Mouse (Mus musculus): Measurements from ENCODE around the gene Fdps. TPM values are rescaled to one million over a fixed set of nuclear protein-coding genes. Genes with fewer than 3 reads are reported as not detected.

Fdps gene
- 315 and 326 TPM in 2 replicates for polyA plus RNA-seq (2015; fragmentation: Nextera tagmentation; extraction: Ambion mirVana)

GRCm38 (mm10) chr3:89101812-89102494 is at the start of gene Fdps:
TSS of gene Fdps (minus strand) at chr3:89101959.
- no peaks in the 10 kb centered on the region for H3K27me3 ChIP-seq
- peak within 1 kb of the TSS; percentile 84 for H3K9ac ChIP-seq
- WGBS: under 1% methylated on average over 26 of the region's 26 CpGs
- peaks cover 28% of the 10 kb centered on the region for H3K36me3 ChIP-seq (ENCODE audit: poor library complexity, severe bottlenecking)
- ATAC-seq: peak; percentile 100
- H3K4me1 ChIP-seq: peaks cover 33% of the 10 kb centered on the region
- H3K4me2 ChIP-seq: peak within 1 kb of the TSS; percentile 86
- H3K27ac ChIP-seq: peak within 1 kb of the TSS; percentile 72
- peak within 1 kb of the TSS; percentile 76 for H3K4me3 ChIP-seq
- no peaks in the 10 kb centered on the region for H3K9me3 ChIP-seq (replicated peaks)

GRCm38 (mm10) chr3:89148567-89148966 is 46.8 kb upstream of the Fdps start:
- Histone ChIP-seq H3K4me2 (no peak overlapping the region), H3K4me3 (no peak overlapping the region), H3K36me3 (ENCODE audit: poor library complexity, severe bottlenecking) (peaks cover 20% of the 10 kb centered on the region), H3K9ac (no peak overlapping the region), H3K9me3 (replicated peaks) (no peaks in the 10 kb centered on the region), H3K27ac (no peak overlapping the region), H3K27me3 (peaks cover 18% of the 10 kb centered on the region), H3K4me1 (peaks cover 12% of the 10 kb centered on the region)
- ATAC-seq: no peak
- 65% methylated on average over 14 of the region's 14 CpGs for WGBS

GRCm38 (mm10) chr3:89147979-89148311 is 46.2 kb upstream of the Fdps start:
- no peak for ATAC-seq
- H3K36me3 ChIP-seq (ENCODE audit: poor library complexity, severe bottlenecking): peaks cover 20% of the 10 kb centered on the region
- peaks cover 12% of the 10 kb centered on the region for H3K4me1 ChIP-seq
- peak overlapping the region; percentile 15; the same call in 1 of the 2 replicates for H3K4me2 ChIP-seq
- no peaks in the 10 kb centered on the region for H3K9me3 ChIP-seq (replicated peaks)
- no peak overlapping the region for H3K4me3 ChIP-seq
- no peak overlapping the region for H3K27ac ChIP-seq
- 15% methylated on average over 15 of the region's 15 CpGs for WGBS
- peaks cover 18% of the 10 kb centered on the region for H3K27me3 ChIP-seq
- H3K9ac ChIP-seq: no peak overlapping the region

GRCm38 (mm10) chr3:89147101-89147978 is 45.6 kb upstream of the Fdps start:
- no peaks in the 10 kb centered on the region for H3K9me3 ChIP-seq (replicated peaks)
- H3K4me1 ChIP-seq: peaks cover 12% of the 10 kb centered on the region
- peaks cover 16% of the 10 kb centered on the region for H3K36me3 ChIP-seq (ENCODE audit: poor library complexity, severe bottlenecking)
- H3K4me3 ChIP-seq: no peak overlapping the region
- 24% methylated on average over 26 of the region's 26 CpGs for WGBS
- no peak overlapping the region for H3K27ac ChIP-seq
- peak overlapping the region; percentile 15; the same call in 1 of the 2 replicates for H3K4me2 ChIP-seq
- no peak for ATAC-seq
- H3K9ac ChIP-seq: no peak overlapping the region; the same call in 1 of the 2 replicates
- peaks cover 18% of the 10 kb centered on the region for H3K27me3 ChIP-seq

GRCm38 (mm10) chr3:89145566-89145965 is 43.8 kb upstream of the Fdps start:
- H3K4me1 ChIP-seq: peaks cover 12% of the 10 kb centered on the region
- 17% methylated on average over 8 of the region's 8 CpGs for WGBS

GRCm38 (mm10) chr3:89144821-89145220 is 43.1 kb upstream of the Fdps start:
- no peak overlapping the region for H3K4me3 ChIP-seq
- no peak overlapping the region for H3K4me2 ChIP-seq
- no peak overlapping the region for H3K9ac ChIP-seq
- H3K4me1 ChIP-seq: peaks cover 12% of the 10 kb centered on the region
- H3K9me3 ChIP-seq (replicated peaks): no peaks in the 10 kb centered on the region
- H3K27me3 ChIP-seq: peaks cover 17% of the 10 kb centered on the region
- peaks cover 3% of the 10 kb centered on the region; the same call in 1 of the 2 replicates for H3K36me3 ChIP-seq (ENCODE audit: poor library complexity, severe bottlenecking)
- WGBS: 84% methylated on average over 10 of the region's 10 CpGs
- no peak overlapping the region for H3K27ac ChIP-seq
- no peak for ATAC-seq

More at GRCm38 (mm10) chr3:89145566-89145965, 43.8 kb upstream of the Fdps start:
- no peak overlapping the region for H3K9ac ChIP-seq
- no peak overlapping the region for H3K4me3 ChIP-seq
- peaks cover 18% of the 10 kb centered on the region for H3K27me3 ChIP-seq
- no peaks in the 10 kb centered on the region for H3K9me3 ChIP-seq (replicated peaks)
- no peak for ATAC-seq
- H3K27ac ChIP-seq: no peak overlapping the region
- peaks cover 3% of the 10 kb centered on the region; the same call in 1 of the 2 replicates for H3K36me3 ChIP-seq (ENCODE audit: poor library complexity, severe bottlenecking)
- H3K4me2 ChIP-seq: no peak overlapping the region

- H3K36me3 ChIP-seq (ENCODE audit: poor library complexity, severe bottlenecking): no peaks in the 10 kb centered on the region
- H3K4me1 ChIP-seq: peaks cover 6% of the 10 kb centered on the region
- no peak overlapping the region for H3K4me3 ChIP-seq
- no peak for ATAC-seq
- no peaks in the 10 kb centered on the region for H3K9me3 ChIP-seq (replicated peaks)
- no peaks in the 10 kb centered on the region for H3K27me3 ChIP-seq
- H3K27ac ChIP-seq: no peak overlapping the region
- WGBS: 42% methylated on average over 9 of the region's 9 CpGs
- H3K4me2 ChIP-seq: no peak overlapping the region
- H3K9ac ChIP-seq: no peak overlapping the region
Observed at GRCm38 (mm10) chr3:89136365-89136764, 34.6 kb upstream of the Fdps start.

- no peak for ATAC-seq
- WGBS: 53% methylated on average over 3 of the region's 3 CpGs
Observed at GRCm38 (mm10) chr3:89135958-89136357, 34.2 kb upstream of the Fdps start, which contains the start of gene Pklr. TSS of gene Pklr (plus strand) at chr3:89136142.

GRCm38 (mm10) chr3:89133752-89134151 is 32.0 kb upstream of the Fdps start:
- ATAC-seq: no peak
- Histone ChIP-seq H3K4me1 (peaks cover 6% of the 10 kb centered on the region), H3K9ac (no peak overlapping the region), H3K36me3 (ENCODE audit: poor library complexity, severe bottlenecking) (no peaks in the 10 kb centered on the region), H3K4me2 (no peak overlapping the region), H3K27me3 (no peaks in the 10 kb centered on the region), H3K27ac (no peak overlapping the region), H3K4me3 (no peak overlapping the region), H3K9me3 (replicated peaks) (no peaks in the 10 kb centered on the region)
- 95% methylated on average over 1 of the region's 1 CpGs for WGBS

More at GRCm38 (mm10) chr3:89135958-89136357, 34.2 kb upstream of the Fdps start, which contains the start of gene Pklr:
- Histone ChIP-seq H3K4me2 (no peak within 1 kb of the TSS), H3K27me3 (no peaks in the 10 kb centered on the region), H3K9me3 (replicated peaks) (no peaks in the 10 kb centered on the region), H3K4me3 (no peak within 1 kb of the TSS), H3K27ac (no peak within 1 kb of the TSS), H3K4me1 (peaks cover 6% of the 10 kb centered on the region), H3K36me3 (ENCODE audit: poor library complexity, severe bottlenecking) (no peaks in the 10 kb centered on the region), H3K9ac (no peak within 1 kb of the TSS)

- H3K9me3 ChIP-seq (replicated peaks): no peaks in the 10 kb centered on the region
- no peaks in the 10 kb centered on the region for H3K36me3 ChIP-seq (ENCODE audit: poor library complexity, severe bottlenecking)
- H3K4me1 ChIP-seq: peaks cover 6% of the 10 kb centered on the region
- H3K27ac ChIP-seq: no peak overlapping the region
- H3K4me2 ChIP-seq: no peak overlapping the region
- H3K4me3 ChIP-seq: no peak overlapping the region
- WGBS: 83% methylated on average over 7 of the region's 7 CpGs
- ATAC-seq: no peak
- no peak overlapping the region for H3K9ac ChIP-seq
- H3K27me3 ChIP-seq: no peaks in the 10 kb centered on the region
Observed at GRCm38 (mm10) chr3:89133063-89133450, 31.3 kb upstream of the Fdps start.

GRCm38 (mm10) chr3:89132285-89133062 is 30.7 kb upstream of the Fdps start:
- WGBS: 15% methylated on average over 29 of the region's 30 CpGs

More at GRCm38 (mm10) chr3:89132285-89133062, 30.7 kb upstream of the Fdps start:
- no peaks in the 10 kb centered on the region for H3K36me3 ChIP-seq (ENCODE audit: poor library complexity, severe bottlenecking)
- peak overlapping the region; percentile 63 for H3K4me2 ChIP-seq
- H3K9ac ChIP-seq: peak overlapping the region; percentile 57
- H3K4me3 ChIP-seq: peak overlapping the region; percentile 32
- peaks cover 6% of the 10 kb centered on the region for H3K4me1 ChIP-seq
- no peaks in the 10 kb centered on the region for H3K9me3 ChIP-seq (replicated peaks)
- no peak overlapping the region for H3K27ac ChIP-seq
- ATAC-seq: 0 out of 2 replicates have a peak, but pooled peaks have one; percentile 58
- H3K27me3 ChIP-seq: no peaks in the 10 kb centered on the region
